Mouse (Mus musculus) lung, postnatal 36 days (tissue): ENCODE results near the gene Nrp1.
A peak's percentile ranks its signal among the peaks of the same experiment; 100 is the strongest.

Experiments
- DNase-seq: peaks from one replicate; pipeline ENCODE4 v3.0.0; 2022; ENCODE audit warnings: mixed read lengths

Gene Nrp1

GRCm38 (mm10) chr8:128371789-128372188, 13.4 kb downstream of the Nrp1 start:
- DNase-seq = no peak

- DNase-seq = no peak
Measured at GRCm38 (mm10) chr8:128372724-128373123, 14.3 kb downstream of the Nrp1 start.

- DNase-seq = no peak
Measured at GRCm38 (mm10) chr8:128373418-128373817, 15.0 kb downstream of the Nrp1 start.

GRCm38 (mm10) chr8:128375291-128375690, 16.9 kb downstream of the Nrp1 start:
- no peak for DNase-seq

GRCm38 (mm10) chr8:128383176-128383575, 24.8 kb downstream of the Nrp1 start:
- peak; percentile 68 for DNase-seq

- DNase-seq = no peak
Measured at GRCm38 (mm10) chr8:128384366-128384765, 26.0 kb downstream of the Nrp1 start.

- no peak for DNase-seq
Measured at GRCm38 (mm10) chr8:128384921-128385332, 26.5 kb downstream of the Nrp1 start.

- peak; percentile 80 for DNase-seq
Measured at GRCm38 (mm10) chr8:128386963-128387621, 28.7 kb downstream of the Nrp1 start.

GRCm38 (mm10) chr8:128390759-128391158, 32.4 kb downstream of the Nrp1 start:
- no peak for DNase-seq

GRCm38 (mm10) chr8:128391182-128391760, 32.9 kb downstream of the Nrp1 start:
- no peak for DNase-seq

- no peak for DNase-seq
Measured at GRCm38 (mm10) chr8:128394671-128395193, 36.3 kb downstream of the Nrp1 start.

- DNase-seq = no peak
Measured at GRCm38 (mm10) chr8:128396968-128397367, 38.6 kb downstream of the Nrp1 start.

GRCm38 (mm10) chr8:128397441-128397840, 39.0 kb downstream of the Nrp1 start:
- no peak for DNase-seq

GRCm38 (mm10) chr8:128398472-128399091, 40.2 kb downstream of the Nrp1 start:
- DNase-seq = no peak

- no peak for DNase-seq
Measured at GRCm38 (mm10) chr8:128400286-128400685, 41.9 kb downstream of the Nrp1 start.

- DNase-seq = peak; percentile 35
Measured at GRCm38 (mm10) chr8:128404876-128405275, 46.5 kb downstream of the Nrp1 start.

- DNase-seq = no peak
Measured at GRCm38 (mm10) chr8:128413381-128413780, 55.0 kb downstream of the Nrp1 start.

- no peak for DNase-seq
Measured at GRCm38 (mm10) chr8:128415730-128416684, 57.6 kb downstream of the Nrp1 start.

GRCm38 (mm10) chr8:128416896-128417295, 58.5 kb downstream of the Nrp1 start:
- no peak for DNase-seq

- no peak for DNase-seq
Measured at GRCm38 (mm10) chr8:128417956-128418796, 59.8 kb downstream of the Nrp1 start.

- DNase-seq = no peak
Measured at GRCm38 (mm10) chr8:128419984-128420383, 61.6 kb downstream of the Nrp1 start.

GRCm38 (mm10) chr8:128420402-128420801, 62.0 kb downstream of the Nrp1 start:
- no peak for DNase-seq
